Mouse (Mus musculus) kidney, postnatal 36 days (tissue): ENCODE measurements at regions not wholly inside any gene's neighbourhood (a gene's known extent, or its start where the extent isn't known, plus 50 kb on each side); places are given as distances from the start of the nearest gene placed in this dataset.
A peak's percentile ranks its signal among the peaks of the same experiment; 100 is the strongest.

ENCODE experiments used
- DNase-seq, 2 experiments: peaks; one replicate each; pipeline ENCODE4 v3.0.0; 2021 to 2022; ENCODE audit warnings: mixed read lengths in 2 of 2

DNA sequence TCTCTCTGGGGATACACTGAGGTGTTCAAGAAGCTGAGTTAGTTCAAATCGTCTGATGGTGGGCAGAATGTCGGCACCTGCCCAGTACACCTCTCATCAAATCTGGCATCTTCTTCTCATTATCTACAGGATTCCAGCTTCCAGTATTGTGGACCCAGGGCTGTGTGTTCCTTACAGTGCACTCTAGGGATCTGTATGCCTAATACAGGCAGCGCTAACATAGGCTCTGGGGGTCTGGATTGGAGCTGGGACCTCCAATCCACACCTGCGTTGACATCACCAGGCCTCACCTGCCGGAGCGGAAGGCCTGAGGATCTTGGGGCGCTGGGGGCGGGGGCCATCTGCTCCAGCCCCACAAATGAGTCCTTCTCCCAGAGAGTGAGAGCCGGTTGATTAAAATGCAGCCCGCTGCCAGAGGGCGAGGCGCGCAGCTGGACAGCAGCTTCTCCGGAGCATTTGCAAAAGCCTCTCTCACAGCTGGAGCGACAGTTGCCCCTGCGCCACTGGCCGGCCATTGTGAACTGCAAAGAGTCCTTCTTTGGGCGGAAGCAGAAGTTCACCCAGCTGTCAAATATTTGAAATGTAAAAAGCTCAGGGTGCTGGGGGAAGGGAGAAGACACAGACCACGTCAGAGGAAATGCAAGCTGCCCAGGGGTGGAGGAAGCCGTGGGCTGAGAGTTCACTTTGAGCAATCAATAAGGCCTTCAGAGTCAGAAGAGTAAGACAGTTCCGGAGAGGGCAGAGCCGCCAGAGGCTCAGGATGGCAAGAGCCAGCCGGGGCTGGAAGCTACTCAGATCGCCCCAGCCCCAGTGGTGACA, 347.0 kb downstream of the Rnf144a start:
- DNase-seq, result peak; percentile 2 to 25

DNA sequence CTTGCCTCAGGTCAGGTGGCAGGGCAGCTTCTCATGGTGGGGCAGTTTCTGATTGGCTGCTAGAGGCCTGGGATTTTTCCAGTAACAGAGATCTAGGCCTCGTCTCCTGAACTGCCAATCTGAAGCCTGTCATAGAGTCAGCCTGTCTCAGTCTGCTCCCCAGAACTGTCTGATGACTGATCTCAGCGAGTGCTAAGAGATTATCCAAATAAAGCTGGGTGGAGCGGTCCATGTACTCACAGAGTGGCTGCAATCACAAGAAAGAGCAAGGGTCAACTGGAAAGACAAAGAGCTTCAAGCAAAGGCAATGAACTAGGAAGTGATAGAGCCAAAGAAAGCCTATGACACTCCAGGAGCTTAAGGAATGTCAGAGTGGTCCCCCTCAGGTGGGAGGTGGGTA, 354.7 kb downstream of the Rnf144a start:
- no peak for DNase-seq

DNA sequence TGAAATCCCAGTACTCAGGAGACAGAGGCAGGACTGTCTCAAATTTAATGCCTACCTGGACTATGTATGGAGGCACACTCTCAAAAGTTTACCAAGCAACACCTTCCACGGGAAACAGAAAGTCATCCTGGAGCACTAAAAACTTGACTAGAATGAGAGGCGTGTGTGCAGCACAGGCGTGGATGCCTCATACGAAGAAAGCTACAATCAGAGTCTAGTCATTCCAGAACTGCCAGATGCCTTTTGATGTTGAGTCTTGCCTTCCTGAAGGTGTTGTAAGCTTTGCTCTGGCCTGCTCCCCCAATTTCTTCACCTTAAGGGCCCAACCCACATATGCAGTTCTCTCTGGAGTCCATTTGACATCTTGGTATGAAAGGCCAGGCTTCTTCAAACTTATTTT, 356.0 kb downstream of the Rnf144a start:
- DNase-seq, result no peak

DNA sequence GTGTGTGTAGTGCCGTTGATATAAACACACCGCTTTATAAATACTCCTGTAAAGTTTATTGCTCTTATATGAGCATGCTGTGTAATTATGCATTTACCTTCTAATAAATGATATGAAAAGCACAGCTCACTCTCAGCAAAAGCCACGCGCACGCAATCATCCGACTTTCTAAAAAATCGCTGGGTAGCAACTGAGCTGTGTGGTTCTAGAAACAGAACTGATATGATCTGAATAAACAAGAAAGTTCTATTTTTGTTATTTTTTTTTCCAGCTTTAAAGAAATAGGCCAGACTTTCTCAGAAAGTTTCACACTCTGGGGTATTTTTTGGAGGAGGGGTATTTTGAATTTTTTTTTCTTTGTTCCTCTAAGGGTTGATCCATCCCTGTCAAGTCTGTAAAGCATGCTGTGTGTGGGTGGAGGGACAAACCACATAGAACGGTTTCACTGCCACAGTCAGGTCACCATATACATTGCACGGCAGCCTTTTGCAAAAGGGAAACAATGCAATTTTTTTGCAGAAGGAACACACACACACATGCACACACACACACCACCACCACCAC, 357.5 kb downstream of the Rnf144a start:
- DNase-seq, result no peak

DNA sequence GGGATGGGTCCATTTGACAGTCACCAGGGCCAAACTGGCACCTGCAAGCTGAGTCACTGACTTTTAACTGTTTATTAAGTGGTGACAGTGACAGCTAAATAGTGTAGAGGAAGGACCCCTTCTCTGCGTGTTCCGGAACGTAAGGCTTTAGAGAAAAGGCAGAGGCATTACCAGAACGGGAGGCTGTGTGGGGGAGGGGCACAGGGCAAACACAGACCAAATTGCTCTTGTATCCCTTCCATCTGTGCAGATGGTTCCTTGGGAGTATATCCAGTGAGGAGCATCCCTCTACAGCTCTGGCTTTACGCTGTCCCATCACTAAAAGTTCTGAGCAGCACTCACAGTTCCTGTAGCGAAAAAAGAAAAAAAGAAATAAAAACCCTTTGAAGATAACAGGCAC, 368.1 kb downstream of the Rnf144a start:
- no peak for DNase-seq

DNA sequence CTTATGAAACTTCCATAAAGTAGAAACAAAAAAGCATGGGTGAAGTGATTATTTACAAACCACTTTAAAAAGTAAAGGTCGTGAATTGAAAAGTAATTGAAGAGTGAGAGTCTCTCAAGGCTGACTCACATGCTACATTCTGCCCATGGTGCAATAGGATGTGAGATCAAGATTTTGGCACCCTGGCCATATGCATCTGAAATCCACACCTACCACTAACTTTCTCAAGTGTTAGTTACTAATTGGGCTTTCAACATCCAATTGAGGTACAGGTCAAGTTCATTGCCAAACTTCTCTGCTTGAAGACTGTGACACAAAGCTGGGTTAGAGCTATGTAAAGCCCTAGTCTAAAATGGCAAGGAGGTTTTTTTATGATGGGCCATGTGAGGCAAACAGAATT, 369.7 kb downstream of the Rnf144a start:
- DNase-seq, result no peak

DNA sequence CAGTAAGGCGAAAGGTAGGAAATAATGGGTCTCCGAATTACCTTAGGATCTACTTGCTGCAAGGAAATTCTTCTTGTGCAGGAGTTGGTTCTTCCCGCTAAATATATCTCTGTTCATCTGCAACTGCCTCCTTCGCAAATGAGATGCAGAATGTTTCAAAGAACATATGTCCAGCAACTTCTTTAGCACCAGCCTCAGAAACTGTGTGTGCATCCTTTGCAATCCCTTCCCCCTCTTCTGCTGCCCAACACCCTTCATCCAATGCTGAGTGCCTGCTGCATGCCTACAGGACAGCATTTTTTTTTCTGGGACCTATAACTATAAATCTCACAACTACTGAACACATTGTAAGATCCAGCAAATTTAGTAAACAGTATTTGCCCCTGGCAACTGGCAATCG, 402.1 kb downstream of the Rnf144a start:
- DNase-seq, result no peak

DNA sequence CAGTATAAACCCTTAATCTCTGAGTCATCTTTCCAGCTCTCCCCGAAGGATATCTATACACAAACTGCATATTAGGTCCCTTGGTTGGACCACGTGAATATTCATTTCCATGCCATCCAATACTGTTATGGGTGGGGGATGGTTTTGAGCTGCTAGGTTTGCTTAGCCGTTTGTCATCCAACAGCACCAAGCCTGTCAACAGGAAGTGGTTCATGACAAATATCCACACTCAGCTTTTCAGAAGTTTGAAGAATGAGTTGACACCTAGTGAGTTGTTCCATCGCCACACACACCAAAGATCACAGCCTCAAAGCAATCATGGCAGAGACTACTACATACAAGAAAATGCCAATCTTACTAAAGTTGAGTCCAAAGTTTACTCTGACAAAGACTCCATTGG, 421.0 kb downstream of the Rnf144a start:
- DNase-seq, result no peak

DNA sequence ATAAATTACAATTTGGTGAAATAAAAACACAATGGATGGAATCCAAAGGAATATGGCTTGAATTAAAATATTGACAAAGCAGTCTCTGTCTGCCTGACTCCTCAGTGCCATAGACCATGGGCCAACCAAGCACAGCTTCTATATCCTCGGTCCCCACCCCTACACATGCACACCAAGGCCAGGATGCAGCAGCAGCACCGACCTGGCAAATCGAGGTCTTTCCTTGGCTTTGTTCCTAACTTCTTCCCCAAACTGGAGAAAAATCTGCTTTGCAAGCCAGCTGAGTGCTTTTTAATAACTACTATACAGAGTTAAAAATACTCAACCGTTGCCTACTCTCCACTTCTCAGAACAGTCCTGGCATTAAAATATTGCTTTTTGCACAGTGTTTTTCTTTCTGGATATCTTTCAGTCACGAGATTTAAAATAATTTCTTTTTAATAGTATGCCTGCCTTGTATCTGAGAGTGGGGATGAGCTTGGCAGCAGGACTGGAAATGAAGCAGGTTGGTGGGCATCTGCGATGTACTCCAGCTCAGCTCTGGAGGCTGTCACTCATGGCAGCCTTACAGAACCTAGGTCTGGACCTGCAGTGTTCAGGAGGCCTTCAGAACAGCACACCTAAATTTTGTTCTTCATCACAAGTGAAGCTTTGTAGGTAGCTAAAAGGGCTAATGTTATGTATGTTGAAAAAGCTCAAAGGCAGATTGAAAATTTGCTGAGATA, 423.1 kb downstream of the Rnf144a start:
- DNase-seq, result no peak

DNA sequence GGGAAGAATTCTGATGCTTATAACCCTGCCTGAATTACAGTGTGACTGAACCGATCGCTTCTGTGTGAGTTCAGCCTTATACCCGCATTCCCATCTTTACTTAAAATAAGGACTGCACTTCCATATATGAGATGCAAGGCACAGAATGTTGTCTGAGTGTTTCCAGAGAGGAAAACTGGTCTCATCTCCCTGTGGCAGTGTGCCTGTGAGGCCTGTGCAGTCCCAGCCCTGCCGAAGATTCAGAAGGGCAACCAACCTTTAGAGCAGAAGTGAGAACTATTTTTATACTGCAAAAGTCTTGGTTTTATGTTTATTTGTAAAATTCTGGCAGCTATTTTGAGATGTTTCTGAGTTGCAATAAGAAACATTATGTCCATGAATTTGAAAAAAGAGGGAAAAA, 432.5 kb downstream of the Rnf144a start:
- no peak for DNase-seq

DNA sequence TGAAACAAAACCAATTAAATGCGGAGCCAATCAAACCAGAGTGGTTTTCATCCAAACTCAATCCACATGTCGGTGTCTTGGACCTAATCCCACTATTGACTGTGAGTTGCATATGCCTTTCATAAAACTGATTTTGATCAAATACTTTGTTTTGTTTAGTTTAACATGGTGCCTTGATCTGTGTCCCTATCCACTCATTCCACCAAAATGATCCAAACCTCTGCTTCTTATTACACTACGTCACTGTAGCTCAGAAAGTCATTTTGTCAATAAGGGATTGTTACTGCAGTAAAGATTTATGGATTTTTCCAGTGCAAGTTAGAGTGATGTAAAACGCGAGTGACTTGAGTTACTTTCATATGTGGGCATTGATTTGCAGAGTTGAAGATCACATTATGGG, 436.7 kb downstream of the Rnf144a start:
- no peak for DNase-seq

DNA sequence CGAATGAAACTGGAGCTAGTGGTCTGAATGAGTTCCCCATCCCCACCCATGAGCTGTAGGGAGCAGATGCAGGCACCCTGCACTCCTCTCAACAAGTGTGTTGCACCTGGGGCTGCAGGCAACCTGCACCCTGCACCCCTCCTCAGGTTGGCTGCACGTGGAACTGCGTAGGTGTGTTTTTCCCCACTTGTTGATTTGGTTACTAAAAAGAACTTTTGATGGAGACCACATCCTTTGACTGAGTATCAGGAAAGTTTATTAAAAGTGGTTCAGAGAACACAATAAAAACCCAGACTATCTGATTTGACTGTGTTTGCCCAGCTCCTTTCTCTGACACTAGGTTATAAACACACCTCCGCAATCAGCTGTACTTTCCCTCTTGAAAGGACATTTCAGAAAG, 456.5 kb downstream of the Rnf144a start:
- no peak for DNase-seq

DNA sequence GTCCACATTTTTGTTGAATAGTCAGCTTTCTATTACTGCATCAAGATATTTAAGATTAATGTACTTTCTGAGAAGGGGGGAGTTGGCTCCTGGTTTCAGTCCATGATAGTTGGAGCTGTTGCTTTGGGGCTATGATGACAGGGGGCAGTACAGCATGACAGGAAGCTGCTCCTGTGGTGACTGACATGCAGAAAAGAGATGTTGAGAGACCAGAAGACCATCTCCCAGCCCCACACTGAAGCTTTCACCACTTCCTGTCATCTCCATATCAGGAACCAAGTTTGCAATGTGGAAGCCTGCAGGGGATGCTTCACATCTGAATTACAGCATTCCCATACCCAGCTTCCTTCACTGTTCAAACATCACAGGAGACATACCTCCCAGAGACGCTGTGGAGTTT, 457.5 kb downstream of the Rnf144a start:
- DNase-seq, result no peak

DNA sequence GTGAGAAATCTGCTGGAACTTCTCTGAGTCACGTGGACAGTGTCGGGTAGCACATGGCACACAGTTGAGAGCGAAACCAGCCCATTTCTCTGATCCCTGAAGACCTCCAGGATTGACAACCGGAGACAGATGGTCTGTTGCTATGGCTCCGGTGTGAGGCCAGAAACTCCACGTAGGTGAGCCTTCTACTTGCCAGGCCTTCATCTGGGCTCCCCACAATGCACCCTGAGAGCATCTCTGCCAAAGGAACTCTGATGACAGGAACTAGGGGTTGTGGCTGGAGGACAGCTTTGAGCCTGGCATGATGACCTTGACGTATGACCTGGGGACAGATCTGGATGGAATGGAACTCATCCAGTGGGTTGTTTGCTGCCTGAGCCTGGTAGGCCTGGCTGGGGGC, 467.9 kb downstream of the Rnf144a start:
- DNase-seq, result no peak

DNA sequence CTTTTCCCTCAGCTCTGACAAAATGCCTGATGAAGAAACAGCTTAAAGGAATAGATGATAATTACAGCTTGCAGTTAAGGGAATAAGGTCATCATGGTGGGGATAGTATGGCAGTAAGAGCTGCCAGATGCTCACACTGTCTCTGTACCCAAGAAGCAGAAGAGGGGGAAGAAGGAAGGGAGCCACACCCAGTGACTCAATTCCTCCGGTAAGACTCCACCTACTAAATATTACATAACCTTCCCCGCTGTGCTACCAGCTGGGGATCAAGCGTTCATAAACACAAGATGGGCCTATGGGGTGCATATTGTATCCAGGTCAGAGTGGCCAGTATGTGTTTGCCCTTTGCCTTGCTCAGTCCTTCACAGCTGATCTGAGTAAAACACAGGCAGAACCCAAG, 468.9 kb downstream of the Rnf144a start:
- no peak for DNase-seq

DNA sequence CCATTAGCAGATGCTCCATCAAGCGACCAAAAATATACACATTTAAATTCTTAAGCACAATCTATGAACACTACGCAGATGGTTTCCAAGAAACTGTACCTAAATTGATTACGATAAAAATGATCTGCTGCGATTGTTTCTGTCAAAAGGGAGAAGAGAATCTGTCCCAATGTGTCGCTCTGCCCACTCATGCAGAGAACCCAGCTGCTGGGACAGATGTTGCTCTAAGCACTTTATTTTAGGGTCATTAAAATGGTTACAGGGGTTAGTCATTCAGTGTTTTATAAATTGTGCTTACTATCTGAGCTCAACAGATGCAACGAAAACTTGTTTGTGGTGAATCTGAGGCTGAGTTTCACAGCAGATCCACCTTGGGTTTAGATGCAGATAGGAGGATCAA, 476.2 kb downstream of the Rnf144a start:
- DNase-seq, result no peak

DNA sequence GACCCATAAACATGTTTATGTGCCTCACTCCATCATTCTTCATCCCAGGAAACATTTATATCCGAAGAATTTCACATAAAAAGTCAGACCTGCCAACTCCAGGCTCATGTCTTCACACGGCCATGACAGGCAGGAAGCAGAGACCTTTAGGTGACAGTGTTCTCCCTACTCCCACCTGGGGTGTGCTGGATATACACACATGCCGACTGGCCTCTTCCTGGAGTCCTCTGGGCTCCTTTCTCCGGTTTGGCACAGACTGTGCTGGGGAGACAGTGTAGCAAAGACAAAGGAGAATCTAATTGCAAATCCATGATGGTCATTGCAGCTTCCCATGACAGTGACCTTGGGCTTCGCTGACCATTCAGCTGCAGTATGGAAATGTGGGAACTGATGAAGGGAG, 480.1 kb downstream of the Rnf144a start:
- no peak for DNase-seq

DNA sequence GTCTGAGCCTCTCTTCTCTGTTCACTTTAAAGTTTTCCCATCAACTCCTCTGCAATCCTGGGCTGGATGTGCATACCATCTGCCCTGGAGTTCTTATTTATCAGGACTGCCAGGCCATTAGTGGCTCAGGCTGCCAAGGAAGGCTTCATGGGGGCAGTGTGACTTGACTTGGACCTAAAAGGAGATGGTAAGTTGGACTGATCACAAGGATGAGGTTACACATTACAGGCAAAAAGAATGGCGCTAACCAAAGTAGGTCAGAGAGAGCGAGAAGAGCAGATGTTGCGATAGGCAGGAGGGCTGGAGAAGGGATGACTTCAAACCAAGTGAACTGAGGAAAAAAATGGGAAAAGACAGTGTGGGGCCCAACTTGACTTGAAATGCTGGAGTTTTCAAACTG, 480.5 kb downstream of the Rnf144a start:
- DNase-seq, result no peak

DNA sequence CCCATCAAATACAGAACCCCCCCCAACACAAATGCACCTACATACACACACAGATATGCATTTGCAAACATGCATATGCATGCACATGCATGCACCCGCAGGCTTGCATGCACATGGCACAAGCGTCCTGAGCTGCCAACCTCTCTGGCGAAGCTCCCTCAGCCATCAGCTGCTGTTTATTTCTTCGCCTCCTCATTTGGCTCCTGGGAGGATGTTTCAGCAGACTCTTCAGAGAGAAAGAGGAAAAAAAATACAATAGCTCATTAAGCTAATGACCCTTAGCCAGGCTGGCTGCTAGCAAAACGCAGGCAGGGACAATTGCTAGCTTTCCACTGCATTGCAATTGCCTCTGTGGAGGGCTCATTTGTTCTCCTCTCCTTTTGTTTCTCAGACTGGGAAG, 488.7 kb downstream of the Rnf144a start:
- no peak for DNase-seq

DNA sequence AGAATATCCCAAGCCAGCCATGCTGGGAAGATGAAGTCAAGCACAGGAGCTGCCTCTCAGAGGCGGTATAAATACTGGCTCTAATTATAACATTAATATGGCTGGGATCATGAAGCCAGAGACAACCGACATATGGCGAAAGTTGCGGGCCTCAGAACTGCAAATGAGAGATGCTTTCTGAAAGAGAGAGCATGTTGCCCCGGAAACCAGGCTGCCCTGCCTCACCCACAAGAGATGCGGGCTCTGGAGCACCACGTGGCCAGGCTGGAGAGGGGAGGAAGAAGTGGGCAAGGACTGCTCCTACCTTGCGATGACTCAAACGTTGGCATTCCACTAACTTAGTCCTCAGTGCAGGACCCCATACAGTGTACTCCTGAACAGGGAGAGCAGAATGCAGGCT, 490.5 kb downstream of the Rnf144a start:
- DNase-seq, result no peak

DNA sequence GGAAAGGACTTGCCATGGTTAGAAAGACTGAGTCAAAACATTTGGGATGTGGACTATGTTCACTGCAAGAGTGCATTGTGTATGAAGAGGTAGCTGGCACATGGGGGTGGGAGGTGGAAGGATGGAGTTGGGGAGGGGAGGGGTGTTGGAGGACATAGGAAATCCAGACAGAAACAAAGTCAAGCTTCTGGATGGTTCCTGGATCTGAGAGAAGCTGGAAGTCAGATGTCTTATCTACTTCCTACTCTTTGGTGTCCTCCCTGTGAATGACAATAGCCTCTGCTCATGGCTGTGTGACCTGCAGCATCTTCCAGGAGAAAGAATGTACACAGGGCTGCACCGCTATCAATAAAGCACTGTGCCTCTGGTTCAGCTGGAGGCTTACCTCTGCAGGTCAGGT, 491.3 kb downstream of the Rnf144a start:
- no peak for DNase-seq

DNA sequence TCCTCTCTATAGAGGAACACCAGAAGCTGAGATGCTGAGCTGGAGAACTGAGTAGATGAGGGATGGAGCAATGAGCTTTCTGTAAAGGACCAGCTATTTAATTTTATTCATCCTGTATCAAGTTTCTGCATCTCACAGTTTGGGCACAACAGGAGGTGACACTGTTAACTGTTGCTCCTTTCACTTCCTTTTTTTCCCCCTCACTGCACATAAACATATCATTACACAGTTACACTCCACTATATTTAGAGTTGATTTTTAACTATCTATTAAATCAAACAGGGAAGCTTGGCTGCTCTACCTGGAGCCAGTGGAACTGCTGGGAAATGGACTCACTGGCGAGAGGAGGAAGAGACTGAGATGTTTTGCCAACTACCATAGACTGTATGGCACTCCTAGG, 509.4 kb downstream of the Rnf144a start:
- no peak for DNase-seq

DNA sequence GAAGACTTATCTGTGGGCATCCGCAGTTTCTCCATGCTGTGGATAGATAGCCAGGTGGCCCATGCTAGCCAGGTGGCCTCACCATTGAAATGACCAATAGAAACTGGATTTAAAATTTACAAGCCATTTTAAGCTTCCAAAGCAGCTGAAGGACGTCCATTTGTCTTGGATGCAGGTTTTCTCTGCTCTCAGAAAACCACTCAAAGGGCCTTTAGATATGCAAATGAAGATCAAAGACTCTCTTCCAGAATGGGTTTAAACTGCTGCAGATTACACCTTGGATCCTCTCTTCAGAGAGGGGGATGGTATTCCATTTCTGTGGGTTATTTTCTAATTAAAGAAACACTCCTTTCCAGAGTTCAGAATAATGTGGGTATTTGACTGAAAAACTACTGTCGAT, 518.5 kb downstream of the Rnf144a start:
- no peak for DNase-seq

DNA sequence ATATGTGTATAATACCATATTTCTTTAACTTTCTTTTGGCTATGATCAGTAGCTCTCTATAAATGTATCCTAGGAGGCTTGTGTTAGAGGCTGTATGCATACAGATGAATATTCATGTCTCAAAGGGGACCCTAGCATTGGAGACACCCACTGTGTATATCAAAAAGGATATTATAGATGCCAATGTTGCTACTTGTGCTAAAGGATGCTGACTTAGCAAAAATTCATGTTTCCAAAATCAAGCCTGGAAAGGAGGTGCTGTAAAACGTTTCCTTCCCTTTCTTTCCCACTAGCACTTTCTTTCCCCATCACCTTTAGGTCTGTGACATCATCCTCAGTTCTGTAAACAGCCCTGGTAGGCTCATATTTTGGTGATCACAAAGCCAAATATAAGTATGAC, 519.4 kb downstream of the Rnf144a start:
- no peak for DNase-seq
